Mouse (Mus musculus): ENCODE data around the gene Ccdc97. TPM values are rescaled to one million over a fixed set of nuclear protein-coding genes. Genes with fewer than 3 reads are reported as not detected.

The Ccdc97 gene
- polyA plus RNA-seq, 1 experiment from 2014 or later: 30.8 TPM

DNA sequence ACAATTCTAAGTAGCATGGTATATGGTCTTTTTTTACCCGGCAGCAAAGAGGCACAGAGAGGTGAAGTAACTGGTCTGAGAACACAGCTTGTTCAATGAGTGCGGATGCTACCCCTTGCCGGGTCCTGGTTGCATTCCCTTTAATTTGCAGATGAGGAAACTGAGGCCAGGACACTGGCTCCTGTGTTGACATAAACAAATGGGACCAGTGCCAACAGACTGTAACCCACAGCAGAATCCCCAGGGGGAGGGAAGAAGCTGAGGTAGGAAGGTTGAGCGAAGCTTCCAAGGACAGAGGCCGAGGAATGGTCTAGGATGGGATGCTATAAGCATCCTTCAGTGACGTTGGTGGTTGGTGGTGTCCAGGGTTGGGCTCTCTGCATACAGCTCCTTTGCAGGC, 43.5 kb downstream of the Ccdc97 start:
- H3K9me3 ChIP-seq (ENCODE audit: control insufficient read depth, low read depth, low read length): no peaks in the 10 kb centered on the region
- peak overlapping the region; percentile 69 for H3K4me2 ChIP-seq (replicated peaks; ENCODE audit: low read depth, low read length)
- no peak overlapping the region for H3K9ac ChIP-seq (replicated peaks; ENCODE audit: low read depth, low read length)
- peaks cover 12% of the 10 kb centered on the region; the same call in 1 of the 2 replicates for H3K4me1 ChIP-seq (ENCODE audit: control insufficient read depth, insufficient read depth, low read length)
- peak overlapping the region; percentile 34; the same call in 1 of the 2 replicates for H3K4me3 ChIP-seq (ENCODE audit: low read depth, low read length)
- WGBS: 41% methylated on average over 6 of the region's 6 CpGs
- H3K36me3 ChIP-seq (ENCODE audit: control insufficient read depth, insufficient read depth, low read length): no peaks in the 10 kb centered on the region
- ATAC-seq (ENCODE audit: insufficient number of reproducible peaks, insufficient read depth, low FRiP score, low read depth): no peak
- H3K27me3 ChIP-seq (ENCODE audit: control insufficient read depth, insufficient read depth, low read length): peaks cover 16% of the 10 kb centered on the region
- H3K27ac ChIP-seq (ENCODE audit: low read length): no peak overlapping the region

DNA sequence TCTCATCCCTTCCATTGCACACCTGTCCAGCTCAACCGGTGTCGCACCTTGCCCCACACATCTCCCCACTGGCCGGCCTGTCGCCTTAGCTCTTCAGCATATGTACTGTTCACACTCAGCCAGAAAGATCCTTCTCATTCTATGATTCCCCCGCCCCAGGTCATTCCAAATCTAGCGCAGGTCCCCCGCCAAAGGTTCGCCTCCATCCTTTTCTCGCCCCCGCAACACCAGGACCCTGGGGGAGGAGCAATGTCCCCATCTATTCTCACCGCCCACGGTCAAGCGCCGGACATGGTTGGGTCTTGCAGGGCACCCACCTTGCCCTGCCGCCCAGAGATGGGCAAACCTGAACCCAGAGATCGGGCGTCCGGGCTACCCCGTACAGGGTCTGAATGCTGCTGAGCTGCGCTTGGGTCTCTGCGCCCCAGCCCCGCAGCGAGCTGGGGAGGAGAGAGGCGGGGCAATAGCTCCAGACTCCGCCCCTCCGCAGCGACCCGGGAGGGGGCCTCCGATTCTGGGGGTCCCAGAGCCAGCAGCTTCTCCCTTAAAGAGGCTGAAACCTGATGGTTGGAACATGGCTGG, 44.1 kb downstream of the Ccdc97 start, which contains the start of gene Tmem91:
Tmem91 (minus strand) TSS at position 448 of the 582 bp plus-strand sequence.
- Histone ChIP-seq H3K27ac (ENCODE audit: low read length) (no peak within 1 kb of the TSS), H3K36me3 (ENCODE audit: control insufficient read depth, insufficient read depth, low read length) (no peaks in the 10 kb centered on the region), H3K4me2 (replicated peaks; ENCODE audit: low read depth, low read length) (peak within 1 kb of the TSS; percentile 69), H3K4me3 (ENCODE audit: low read depth, low read length) (peak within 1 kb of the TSS; percentile 34), H3K27me3 (ENCODE audit: control insufficient read depth, insufficient read depth, low read length) (peaks cover 16% of the 10 kb centered on the region), H3K9me3 (ENCODE audit: control insufficient read depth, low read depth, low read length) (no peaks in the 10 kb centered on the region), H3K4me1 (ENCODE audit: control insufficient read depth, insufficient read depth, low read length) (peaks cover 8% of the 10 kb centered on the region; the same call in 1 of the 2 replicates), H3K9ac (replicated peaks; ENCODE audit: low read depth, low read length) (peak within 1 kb of the TSS; percentile 33; the same call in 1 of the 2 replicates)
- WGBS: 1% methylated on average over 29 of the region's 29 CpGs
- no peak; the same call in 1 of the 2 replicates for ATAC-seq (ENCODE audit: insufficient number of reproducible peaks, insufficient read depth, low FRiP score, low read depth)

DNA sequence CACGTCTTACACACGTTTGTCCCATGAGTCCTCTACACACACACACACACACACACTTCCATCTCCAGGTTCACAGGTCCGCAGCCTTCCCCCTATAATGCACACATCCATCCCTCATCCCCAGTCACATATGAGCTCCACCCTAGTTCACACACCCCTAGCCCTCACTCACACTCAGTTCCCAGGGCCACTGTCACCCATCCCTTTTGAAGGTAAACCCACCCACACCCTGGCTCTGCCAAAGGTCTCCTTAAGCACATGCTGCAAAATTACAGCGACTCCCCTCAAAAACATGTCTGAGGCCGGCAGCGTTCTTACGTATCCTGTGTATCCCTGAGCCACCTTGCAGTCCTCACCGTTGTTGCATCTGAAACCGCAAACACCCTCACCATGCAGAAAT, 44.6 kb downstream of the Ccdc97 start:
- Histone ChIP-seq H3K4me1 (ENCODE audit: control insufficient read depth, insufficient read depth, low read length) (peaks cover 8% of the 10 kb centered on the region; the same call in 1 of the 2 replicates), H3K4me2 (replicated peaks; ENCODE audit: low read depth, low read length) (peak overlapping the region; percentile 69), H3K27me3 (ENCODE audit: control insufficient read depth, insufficient read depth, low read length) (peaks cover 16% of the 10 kb centered on the region), H3K27ac (ENCODE audit: low read length) (no peak overlapping the region), H3K36me3 (ENCODE audit: control insufficient read depth, insufficient read depth, low read length) (no peaks in the 10 kb centered on the region), H3K9me3 (ENCODE audit: control insufficient read depth, low read depth, low read length) (no peaks in the 10 kb centered on the region), H3K4me3 (ENCODE audit: low read depth, low read length) (peak overlapping the region; percentile 34; the same call in 1 of the 2 replicates), H3K9ac (replicated peaks; ENCODE audit: low read depth, low read length) (no peak overlapping the region)
- 21% methylated on average over 9 of the region's 9 CpGs for WGBS
- ATAC-seq (ENCODE audit: insufficient number of reproducible peaks, insufficient read depth, low FRiP score, low read depth): no peak

DNA sequence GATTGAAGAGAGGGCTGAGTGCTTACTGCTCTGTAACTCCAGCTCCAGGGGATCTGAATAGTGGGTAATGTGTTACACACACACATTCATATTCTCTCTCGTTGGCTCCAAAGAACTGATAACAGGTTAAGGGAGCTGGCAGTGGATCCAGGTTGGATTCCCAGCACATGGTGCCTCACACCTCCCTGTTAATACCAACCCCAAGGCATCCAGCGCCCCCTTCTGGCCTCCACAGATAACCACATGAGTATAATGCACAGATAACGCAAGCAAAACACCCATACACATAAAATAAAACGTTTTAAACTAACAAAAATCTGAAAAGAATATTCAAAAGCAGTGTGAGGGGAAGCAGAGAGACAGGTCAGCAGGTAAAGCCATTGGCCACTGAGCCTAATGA, 46.4 kb downstream of the Ccdc97 start:
- Histone ChIP-seq H3K9ac (replicated peaks; ENCODE audit: low read depth, low read length) (no peak overlapping the region), H3K4me2 (replicated peaks; ENCODE audit: low read depth, low read length) (no peak overlapping the region), H3K4me1 (ENCODE audit: control insufficient read depth, insufficient read depth, low read length) (peaks cover 8% of the 10 kb centered on the region; the same call in 1 of the 2 replicates), H3K4me3 (ENCODE audit: low read depth, low read length) (no peak overlapping the region), H3K27ac (ENCODE audit: low read length) (no peak overlapping the region), H3K9me3 (ENCODE audit: control insufficient read depth, low read depth, low read length) (no peaks in the 10 kb centered on the region), H3K36me3 (ENCODE audit: control insufficient read depth, insufficient read depth, low read length) (peaks cover 15% of the 10 kb centered on the region), H3K27me3 (ENCODE audit: control insufficient read depth, insufficient read depth, low read length) (peaks cover 16% of the 10 kb centered on the region)
- 49% methylated on average over 4 of the region's 4 CpGs for WGBS
- ATAC-seq (ENCODE audit: insufficient number of reproducible peaks, insufficient read depth, low FRiP score, low read depth): no peak

DNA sequence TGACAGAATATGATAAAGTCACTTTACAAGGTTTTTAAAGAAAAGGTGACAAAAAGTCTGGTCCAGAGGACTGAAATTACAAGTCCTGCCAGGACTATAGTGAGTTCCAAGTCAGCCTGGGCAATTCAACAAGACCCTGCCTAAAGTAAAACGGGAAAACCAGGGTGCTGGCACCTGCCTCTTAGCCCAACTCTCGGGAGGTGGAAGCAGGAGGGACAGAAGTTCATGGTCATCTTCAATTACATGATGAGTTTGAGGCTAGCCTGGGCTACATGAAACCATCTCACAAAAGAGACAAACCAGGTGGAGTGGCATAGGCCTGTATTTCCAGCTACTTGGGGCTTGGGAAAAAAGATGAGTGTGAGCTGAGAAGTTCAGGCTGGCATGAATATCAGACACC, 47.2 kb downstream of the Ccdc97 start:
- peaks cover 16% of the 10 kb centered on the region for H3K27me3 ChIP-seq (ENCODE audit: control insufficient read depth, insufficient read depth, low read length)
- H3K4me1 ChIP-seq (ENCODE audit: control insufficient read depth, insufficient read depth, low read length): peaks cover 8% of the 10 kb centered on the region; the same call in 1 of the 2 replicates
- no peak overlapping the region for H3K27ac ChIP-seq (ENCODE audit: low read length)
- no peaks in the 10 kb centered on the region for H3K9me3 ChIP-seq (ENCODE audit: control insufficient read depth, low read depth, low read length)
- no peak overlapping the region for H3K9ac ChIP-seq (replicated peaks; ENCODE audit: low read depth, low read length)
- no peak overlapping the region for H3K4me3 ChIP-seq (ENCODE audit: low read depth, low read length)
- H3K4me2 ChIP-seq (replicated peaks; ENCODE audit: low read depth, low read length): no peak overlapping the region
- H3K36me3 ChIP-seq (ENCODE audit: control insufficient read depth, insufficient read depth, low read length): peaks cover 15% of the 10 kb centered on the region
- WGBS: 71% methylated on average over 2 of the region's 2 CpGs
- ATAC-seq (ENCODE audit: insufficient number of reproducible peaks, insufficient read depth, low FRiP score, low read depth): no peak

DNA sequence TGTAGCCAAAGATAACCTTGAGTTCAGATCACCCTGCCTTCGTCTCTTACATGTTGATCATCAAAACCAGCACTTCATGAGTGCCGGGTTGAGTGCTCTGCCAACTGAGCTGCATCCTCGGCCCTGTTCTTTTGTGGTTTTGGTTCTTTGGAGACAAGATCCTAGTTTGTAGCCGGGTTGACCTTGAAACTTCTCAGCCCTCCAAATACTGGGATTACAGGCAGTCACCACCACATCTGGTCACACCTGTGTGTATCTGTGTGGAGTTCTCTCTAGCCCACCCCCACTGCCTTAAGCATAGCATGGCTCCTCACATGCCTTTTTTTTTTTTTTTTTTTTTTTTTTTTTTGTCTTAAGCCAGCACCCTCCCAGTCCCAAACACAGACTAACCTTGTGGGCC, 48.8 kb downstream of the Ccdc97 start:
- 93% methylated on average over 4 of the region's 4 CpGs for WGBS
- Histone ChIP-seq H3K4me1 (ENCODE audit: control insufficient read depth, insufficient read depth, low read length) (peaks cover 8% of the 10 kb centered on the region; the same call in 1 of the 2 replicates), H3K27ac (ENCODE audit: low read length) (no peak overlapping the region), H3K9ac (replicated peaks; ENCODE audit: low read depth, low read length) (no peak overlapping the region), H3K9me3 (ENCODE audit: control insufficient read depth, low read depth, low read length) (no peaks in the 10 kb centered on the region), H3K27me3 (ENCODE audit: control insufficient read depth, insufficient read depth, low read length) (peaks cover 13% of the 10 kb centered on the region; the same call in 1 of the 2 replicates), H3K4me2 (replicated peaks; ENCODE audit: low read depth, low read length) (no peak overlapping the region), H3K4me3 (ENCODE audit: low read depth, low read length) (no peak overlapping the region), H3K36me3 (ENCODE audit: control insufficient read depth, insufficient read depth, low read length) (peaks cover 15% of the 10 kb centered on the region)
- no peak for ATAC-seq (ENCODE audit: insufficient number of reproducible peaks, insufficient read depth, low FRiP score, low read depth)

DNA sequence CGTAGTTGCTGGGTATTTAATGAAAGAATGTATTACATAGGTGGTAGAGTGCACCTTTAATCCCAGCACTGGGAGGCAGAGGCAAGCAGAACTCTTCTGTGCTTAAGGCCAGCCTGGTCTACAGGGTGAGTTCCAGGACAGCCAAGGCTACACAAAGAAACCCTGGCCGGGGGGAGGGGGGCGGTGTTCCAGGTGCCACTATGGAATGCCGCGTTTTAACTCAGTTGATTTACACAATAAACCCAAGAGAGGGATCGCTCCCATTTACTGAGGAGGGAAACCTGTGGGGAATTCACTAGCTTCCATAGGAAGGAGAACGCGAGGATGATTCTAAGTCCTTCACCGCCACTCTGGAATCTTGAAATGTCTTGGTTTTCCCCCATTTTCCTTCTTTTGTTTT, 49.3 kb downstream of the Ccdc97 start:
- Histone ChIP-seq H3K36me3 (ENCODE audit: control insufficient read depth, insufficient read depth, low read length) (peaks cover 17% of the 10 kb centered on the region), H3K4me3 (ENCODE audit: low read depth, low read length) (no peak overlapping the region), H3K27me3 (ENCODE audit: control insufficient read depth, insufficient read depth, low read length) (peaks cover 11% of the 10 kb centered on the region; the same call in 1 of the 2 replicates), H3K9me3 (ENCODE audit: control insufficient read depth, low read depth, low read length) (no peaks in the 10 kb centered on the region), H3K4me2 (replicated peaks; ENCODE audit: low read depth, low read length) (no peak overlapping the region), H3K27ac (ENCODE audit: low read length) (no peak overlapping the region), H3K4me1 (ENCODE audit: control insufficient read depth, insufficient read depth, low read length) (peaks cover 3% of the 10 kb centered on the region; the same call in 1 of the 2 replicates), H3K9ac (replicated peaks; ENCODE audit: low read depth, low read length) (no peak overlapping the region)
- no peak for ATAC-seq (ENCODE audit: insufficient number of reproducible peaks, insufficient read depth, low FRiP score, low read depth)
- WGBS: 75% methylated on average over 9 of the region's 9 CpGs

DNA sequence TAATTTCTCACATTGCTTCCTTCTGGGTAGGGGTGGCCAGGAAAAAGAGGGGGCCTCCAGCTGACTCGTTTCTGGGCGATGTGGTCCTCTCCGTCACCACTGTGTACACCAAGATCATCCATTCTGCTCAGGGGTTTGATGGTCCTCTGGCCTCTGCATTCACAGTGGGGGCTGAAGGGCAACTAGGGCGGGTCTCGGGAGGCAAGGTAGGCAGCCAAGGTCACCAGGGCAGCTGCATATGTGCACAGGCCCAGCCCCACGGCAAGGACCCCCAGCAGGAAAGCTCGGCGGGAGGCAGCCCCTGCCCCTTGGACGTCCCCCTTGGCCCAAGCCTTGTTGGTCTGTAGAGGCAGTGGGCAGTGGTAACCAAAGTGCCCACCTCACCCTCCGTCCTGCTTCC, 49.7 kb downstream of the Ccdc97 start:
- Histone ChIP-seq H3K9ac (replicated peaks; ENCODE audit: low read depth, low read length) (no peak overlapping the region), H3K27me3 (ENCODE audit: control insufficient read depth, insufficient read depth, low read length) (0 out of 2 replicates have a peak, but pooled peaks cover 7% of the 10 kb centered on the region), H3K36me3 (ENCODE audit: control insufficient read depth, insufficient read depth, low read length) (peaks cover 21% of the 10 kb centered on the region), H3K4me1 (ENCODE audit: control insufficient read depth, insufficient read depth, low read length) (no peaks in the 10 kb centered on the region), H3K27ac (ENCODE audit: low read length) (no peak overlapping the region), H3K4me2 (replicated peaks; ENCODE audit: low read depth, low read length) (no peak overlapping the region), H3K4me3 (ENCODE audit: low read depth, low read length) (no peak overlapping the region), H3K9me3 (ENCODE audit: control insufficient read depth, low read depth, low read length) (no peaks in the 10 kb centered on the region)
- no peak for ATAC-seq (ENCODE audit: insufficient number of reproducible peaks, insufficient read depth, low FRiP score, low read depth)
- WGBS: 85% methylated on average over 10 of the region's 10 CpGs
